Mouse (Mus musculus): ENCODE results near the gene Ssx2ip. TPM values are rescaled to one million over a fixed set of nuclear protein-coding genes. Genes with fewer than 3 reads are reported as not detected.

The Ssx2ip gene
- polyA plus RNA-seq (2014; fragmentation: Illumina TruSeq; extraction: RNeasy Lipid Tissue Mini Kit (QIAGEN cat#74804)): 38.6 TPM

DNA sequence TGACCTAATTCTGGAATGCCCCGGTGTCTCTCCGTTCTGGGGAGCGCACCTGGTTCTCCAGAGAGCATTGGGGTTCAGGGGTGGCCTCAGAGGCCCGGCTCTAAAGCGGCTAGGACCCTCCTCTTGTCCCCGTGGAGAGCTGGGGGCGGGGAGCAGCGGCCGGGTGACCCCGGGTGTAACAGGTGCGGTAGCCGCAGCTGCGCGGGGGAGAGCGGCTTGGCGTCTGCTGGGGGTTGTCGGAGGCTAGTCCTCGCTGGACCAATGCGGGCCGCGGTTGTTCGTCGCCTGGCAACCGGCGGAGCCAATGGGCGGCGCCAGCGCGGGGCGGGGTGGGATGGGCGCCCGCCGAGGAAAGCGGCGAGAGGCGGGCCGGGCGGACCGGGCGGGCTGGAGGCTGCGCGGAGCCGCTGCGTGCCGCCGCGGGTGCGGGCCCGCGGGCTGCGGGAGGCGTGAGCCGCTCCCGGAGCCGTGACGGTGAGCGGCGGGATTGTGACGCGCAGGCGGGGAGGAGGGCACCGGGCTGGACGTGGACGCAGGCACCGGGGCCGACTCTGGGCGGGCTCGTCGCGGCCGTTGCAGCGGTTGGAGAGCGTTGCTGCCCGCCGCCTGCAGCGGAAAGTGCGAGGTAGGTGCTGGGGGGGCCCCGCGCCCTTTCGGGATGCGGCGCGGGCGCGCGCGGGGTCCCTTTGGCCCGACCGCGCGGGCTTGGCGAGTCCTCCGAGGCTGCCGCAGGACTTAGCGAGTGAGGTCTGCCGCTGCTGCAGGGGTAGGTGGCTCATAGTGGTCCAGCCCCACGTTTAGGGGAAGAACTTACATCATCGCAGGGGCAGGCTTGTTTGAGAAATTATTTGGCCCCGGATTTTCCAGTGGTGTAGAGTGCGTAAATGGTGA lies at the start of gene Ssx2ip:
Gene Ssx2ip, plus strand, starts transcription at position 332 of the 891 bp plus-strand sequence.

DNA sequence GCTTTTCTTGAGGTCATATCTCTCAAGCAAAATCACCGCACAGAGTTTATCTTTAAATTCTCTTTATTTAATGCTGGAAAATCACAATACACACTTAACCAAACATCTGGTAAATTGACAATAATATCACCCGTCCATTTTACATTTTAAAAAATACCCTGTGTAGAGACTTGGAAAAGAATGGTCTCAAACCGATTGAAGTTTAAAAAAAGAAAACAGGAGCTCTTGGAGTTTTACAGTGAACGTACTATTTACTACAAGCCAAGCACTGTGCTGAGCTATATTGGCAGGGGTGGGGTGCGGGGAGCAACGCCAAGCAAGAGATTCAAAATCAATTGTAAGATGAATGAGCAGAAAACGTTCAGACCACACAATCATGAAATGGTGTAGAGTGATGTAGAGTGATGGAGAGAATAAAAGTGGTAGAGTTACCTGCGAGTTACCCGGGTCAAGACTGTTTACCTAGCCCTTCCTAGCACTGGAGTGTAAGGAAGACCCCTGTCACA lies 45.4 kb downstream of the Ssx2ip start, which contains the start of gene Ctbs:
Gene Ctbs, plus strand, starts transcription at position 51 of the 506 bp plus-strand sequence.

Other genes starting within 250 kb of the Ssx2ip start
- 4.3 TPM for gene Lpar3, start 183.7 kb upstream of the Ssx2ip start, polyA plus RNA-seq (2014; fragmentation: Illumina TruSeq; extraction: RNeasy Lipid Tissue Mini Kit (QIAGEN cat#74804))
- gene Ctbs, start 45.2 kb downstream of the Ssx2ip start, polyA plus RNA-seq (2014; fragmentation: Illumina TruSeq; extraction: RNeasy Lipid Tissue Mini Kit (QIAGEN cat#74804)): 44.8 TPM
- gene Spata1, start 95.1 kb downstream of the Ssx2ip start, polyA plus RNA-seq (2014; fragmentation: Illumina TruSeq; extraction: RNeasy Lipid Tissue Mini Kit (QIAGEN cat#74804)): 5.8 TPM
- gene Gng5, start 95.2 kb downstream of the Ssx2ip start, polyA plus RNA-seq (2014; fragmentation: Illumina TruSeq; extraction: RNeasy Lipid Tissue Mini Kit (QIAGEN cat#74804)): 1,167 TPM
- gene Rpf1, start 116.8 kb downstream of the Ssx2ip start, polyA plus RNA-seq (2014; fragmentation: Illumina TruSeq; extraction: RNeasy Lipid Tissue Mini Kit (QIAGEN cat#74804)): 175 TPM
- 9.7 TPM for gene Uox, start 165.8 kb downstream of the Ssx2ip start, polyA plus RNA-seq (2014; fragmentation: Illumina TruSeq; extraction: RNeasy Lipid Tissue Mini Kit (QIAGEN cat#74804))
- not detected for gene Dnase2b, start 211.0 kb downstream of the Ssx2ip start, polyA plus RNA-seq (2014; fragmentation: Illumina TruSeq; extraction: RNeasy Lipid Tissue Mini Kit (QIAGEN cat#74804))
- gene 4930503B20Rik, start 246.7 kb downstream of the Ssx2ip start, polyA plus RNA-seq (2014; fragmentation: Illumina TruSeq; extraction: RNeasy Lipid Tissue Mini Kit (QIAGEN cat#74804)): not detected

All from ovary, adult 10 weeks (tissue).